24 mouse cellular contexts compared by ENCODE assay signal in genomic region chr9:117753466-117753865, GRCm38 (mm10).
DNase-seq lines count a peak whose midpoint lies in the region; ATAC-seq and TF ChIP-seq lines count a peak whose summit lies in the region.
"Had no signal": no experiment of that assay in that cellular context is flagged by ENCODE, and none has a peak within 500 bp of the region (broad histone marks: within the 10 kb centered on the region; RNA-seq: fewer than 3 reads in every experiment).

No protein-coding gene starts in this region.

- no peak overlapping the region for H3K27ac ChIP-seq in limb, embryonic 14.5 days (replicated peaks; ENCODE audit: low read depth, low read length)
- no peak overlapping the region for H3K27ac ChIP-seq in limb, embryonic 10.5 days
- H3K27ac ChIP-seq: embryonic facial prominence, embryonic 15.5 days; hindbrain, embryonic 10.5 days; hindbrain, embryonic 13.5 days; intestine, embryonic 15.5 days had no signal

- no peak overlapping the region for H3K4me3 ChIP-seq in limb, embryonic 14.5 days (replicated peaks; ENCODE audit: low read length)
- H3K4me3 ChIP-seq in limb, embryonic 10.5 days = no peak overlapping the region
- no peak overlapping the region for H3K4me3 ChIP-seq in myocyte
- H3K4me3 ChIP-seq: embryonic facial prominence, embryonic 15.5 days; hindbrain, embryonic 10.5 days; hindbrain, embryonic 13.5 days; intestine, embryonic 15.5 days had no signal

- no peaks in the 10 kb centered on the region for H3K9me3 ChIP-seq in limb, embryonic 14.5 days (ENCODE audit: control insufficient read depth, low read length)
- H3K9me3 ChIP-seq in limb, embryonic 10.5 days (replicated peaks) = no peaks in the 10 kb centered on the region
- H3K9me3 ChIP-seq: embryonic facial prominence, embryonic 15.5 days; hindbrain, embryonic 10.5 days; hindbrain, embryonic 13.5 days; intestine, embryonic 15.5 days had no signal

- TF ChIP-seq POLR2A in limb, embryonic 14.5 days (IDR thresholded peaks at IDR 0.05; ENCODE audit: borderline replicate concordance, extremely low read depth, insufficient read depth, insufficient read length) = no peak
- no peak for TF ChIP-seq POLR2A in myocyte (IDR thresholded peaks at IDR 0.05; ENCODE audit: insufficient read length, low read depth)

- intact Hi-C loops in gastrocnemius, postnatal 36 days (cut with DNase I) = no loop called here

- peak; percentile 44; the same call in 1 of the 2 replicates for ATAC-seq in limb, embryonic 14.5 days (ENCODE audit: low FRiP score, low read depth)
- ATAC-seq: CD4-positive, CD25-positive, alpha-beta regulatory T cell, adult 4 months; forebrain, embryonic 14.5 days; forebrain, postnatal 0 days; hindbrain, embryonic 16.5 days; intestine, embryonic 15.5 days had no signal

- H3K27me3 ChIP-seq in limb, embryonic 14.5 days (ENCODE audit: control insufficient read depth, insufficient read depth, low read length) = no peaks in the 10 kb centered on the region
- H3K27me3 ChIP-seq in limb, embryonic 10.5 days (ENCODE audit: low read depth, poor library complexity, severe bottlenecking) = no peaks in the 10 kb centered on the region
- H3K27me3 ChIP-seq in myocyte (ENCODE audit: control insufficient read depth, insufficient read depth, insufficient read length) = no peaks in the 10 kb centered on the region
- H3K27me3 ChIP-seq: embryonic facial prominence, embryonic 15.5 days; hindbrain, embryonic 13.5 days; intestine, embryonic 15.5 days had no signal

- H3K9ac ChIP-seq in limb, embryonic 14.5 days (ENCODE audit: low read depth, low read length, severe bottlenecking) = no peak overlapping the region
- H3K9ac ChIP-seq: embryonic facial prominence, embryonic 15.5 days; forebrain, postnatal 0 days; hindbrain, embryonic 13.5 days; intestine, embryonic 15.5 days had no signal

- no peaks in the 10 kb centered on the region for H3K4me1 ChIP-seq in limb, embryonic 14.5 days (ENCODE audit: control insufficient read depth, insufficient read depth, low read length)
- H3K4me1 ChIP-seq in limb, embryonic 10.5 days = peaks cover 8% of the 10 kb centered on the region
- H3K4me1 ChIP-seq: embryonic facial prominence, embryonic 15.5 days; hindbrain, embryonic 10.5 days; hindbrain, embryonic 13.5 days; intestine, embryonic 15.5 days had no signal

- H3K4me2 ChIP-seq in limb, embryonic 14.5 days (replicated peaks; ENCODE audit: low read depth, low read length, severe bottlenecking) = no peak overlapping the region
- no peak overlapping the region for H3K4me2 ChIP-seq in myocyte (ENCODE audit: low read depth)
- H3K4me2 ChIP-seq: embryonic facial prominence, embryonic 15.5 days; heart, embryonic 11.5 days; hindbrain, embryonic 13.5 days; intestine, embryonic 15.5 days had no signal

- peak; percentile 45 for DNase-seq in gastrocnemius, postnatal 10 days
- no peak for DNase-seq in gastrocnemius, postnatal 36 days
- no peak for DNase-seq in limb, embryonic 14.5 days (ENCODE audit: low spot score)
- no peak for DNase-seq in limb, embryonic 10.5 days (ENCODE audit: low spot score)
- DNase-seq in gastrocnemius, postnatal 25 days = peak; percentile 38
- DNase-seq in frontal cortex, adult 2 months (ENCODE audit: extremely low spot score in 1 of 2, low spot score in 1 of 2) = no peak
- DNase-seq: adrenal gland, adult 2 months; adrenal gland, postnatal 14 days; cerebellum, adult 11-12 months; cerebellum, adult 8-10 months; cerebellum, postnatal 10 days; cerebellum, postnatal 36 days; embryo, embryonic 11 days; forebrain, postnatal 0 days; kidney, adult 11 months had no signal

- no peaks in the 10 kb centered on the region for H3K79me2 ChIP-seq in myocyte (ENCODE audit: control insufficient read depth, insufficient read depth)

- 64% methylated on average over 3 of the region's 3 CpGs for WGBS in limb, embryonic 14.5 days
- WGBS in limb, embryonic 10.5 days = 77% methylated on average over 3 of the region's 3 CpGs

- no peak overlapping the region for H3ac ChIP-seq in myocyte (ENCODE audit: control insufficient read depth, insufficient read length)

- no peaks in the 10 kb centered on the region for H3K36me3 ChIP-seq in limb, embryonic 14.5 days (ENCODE audit: control insufficient read depth, insufficient read depth, low read length)
- no peaks in the 10 kb centered on the region for H3K36me3 ChIP-seq in limb, embryonic 10.5 days
- H3K36me3 ChIP-seq in myocyte (ENCODE audit: control insufficient read depth, insufficient read depth) = no peaks in the 10 kb centered on the region
- H3K36me3 ChIP-seq: embryonic facial prominence, embryonic 15.5 days; hindbrain, embryonic 10.5 days; hindbrain, embryonic 13.5 days; intestine, embryonic 15.5 days had no signal

TF ChIP-seq in myocyte, 11 proteins besides CTCF, POLR2A, EP300 and RAD21:
- TF ChIP-seq POLR2AphosphoS2 (IDR thresholded peaks at IDR 0.05; ENCODE audit: insufficient read length, low read depth) = no peak
- TF ChIP-seq E2F4 (IDR thresholded peaks at IDR 0.05; ENCODE audit: insufficient read depth) = no peak
- TF ChIP-seq MYOD1 (IDR thresholded peaks at IDR 0.05; ENCODE audit: control insufficient read depth in 1 of 3, insufficient read length in 2 of 3, low read depth in 2 of 3) = peak in 2 of 3 experiments; percentile 30 to 37
- TF ChIP-seq USF1 (IDR thresholded peaks at IDR 0.05; ENCODE audit: low read depth) = no peak
- TF ChIP-seq TCF3 (IDR thresholded peaks at IDR 0.05; ENCODE audit: insufficient read length, low read depth) = no peak

Comparison
In these comparisons a context has a peak if more than half of its experiments do, and no peak if none do; other contexts are left out.
1. DNase-seq: peak in gastrocnemius, postnatal 10 days (single experiment) and gastrocnemius, postnatal 25 days (single experiment); none in gastrocnemius, postnatal 36 days (0 of 2), limb, embryonic 14.5 days (single experiment), limb, embryonic 10.5 days (single experiment) and frontal cortex, adult 2 months (0 of 2).